Mouse (Mus musculus) spleen, adult 2 months (tissue): ENCODE data around the gene Lclat1.

Experiments used
- CTCF ChIP-seq: fragments of 200-500 bp; IDR thresholded peaks from 2 replicates; pipeline ENCODE4 v1.5.1; 2011; ENCODE audit warnings: mild to moderate bottlenecking, inconsistent platforms; ENCODE audit not compliant: insufficient read depth, insufficient read length, insufficient replicate concordance; ENCODE audit errors: extremely low read depth
- POLR2A ChIP-seq: fragments of 200-500 bp; IDR thresholded peaks from 2 replicates; pipeline ENCODE4 v1.6.1; 2011; ENCODE audit warnings: low read depth, low read length, inconsistent platforms

- TF ChIP-seq CTCF (no peak), POLR2A (no peak)
Measured at GRCm38 (mm10) chr17:73270871-73271796, 163.3 kb downstream of the Lclat1 start.
